Mouse (Mus musculus) testis, postnatal 10 days (tissue): ENCODE measurements around the gene Ndufaf2.
A peak's percentile ranks its signal among the peaks of the same experiment; 100 is the strongest.

Source experiments
- DNase-seq: peaks from one replicate; pipeline ENCODE4 v3.0.0; 2021; ENCODE audit warnings: low spot score

The Ndufaf2 gene

DNA sequence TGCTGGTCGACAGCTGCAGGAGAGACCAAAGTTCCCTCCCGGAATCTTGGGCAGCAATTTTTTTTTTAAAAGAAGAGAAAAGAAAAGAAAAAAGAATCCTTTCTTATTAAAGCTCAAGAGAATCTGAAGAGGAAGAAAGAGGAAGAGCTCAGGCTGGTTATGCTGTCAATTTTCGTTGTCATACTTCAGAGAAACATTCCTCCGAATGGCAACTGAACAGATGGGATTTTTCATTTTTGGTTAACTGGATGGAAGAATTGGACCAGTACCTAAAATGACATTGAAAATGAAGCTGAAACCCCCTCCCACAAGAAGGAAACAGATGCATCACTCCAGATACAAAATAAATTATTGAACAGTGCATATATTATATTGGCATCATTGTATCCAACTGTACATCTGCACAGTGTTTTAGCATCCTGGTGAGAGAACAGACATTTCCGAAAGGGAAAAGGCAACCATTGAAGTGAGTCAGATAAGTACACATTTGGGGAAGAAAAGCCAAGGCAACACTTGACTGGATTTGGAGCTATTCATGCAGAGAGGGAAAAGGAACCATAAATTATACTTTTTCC lies 19.9 kb downstream of the Ndufaf2 start:
- no peak for DNase-seq

DNA sequence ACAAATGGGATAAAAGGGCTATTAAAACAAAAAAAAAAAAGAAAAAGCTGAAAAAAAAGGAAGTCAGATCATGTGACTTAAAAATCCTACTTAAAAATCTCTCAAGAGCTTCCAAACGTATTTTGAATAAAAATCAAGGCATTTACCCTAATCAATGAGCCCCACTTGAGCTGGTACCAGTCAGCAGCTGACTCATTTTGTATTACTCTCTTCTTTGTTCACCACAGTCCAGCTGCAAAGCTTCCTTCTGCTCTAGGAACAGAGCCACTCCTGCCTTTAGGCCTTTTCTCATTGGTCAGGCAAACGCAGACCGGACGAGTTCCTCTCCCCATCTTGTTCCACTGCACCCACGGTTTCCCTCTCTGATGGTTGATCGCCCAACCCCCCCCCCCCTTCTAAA lies 22.8 kb downstream of the Ndufaf2 start:
- no peak for DNase-seq

DNA sequence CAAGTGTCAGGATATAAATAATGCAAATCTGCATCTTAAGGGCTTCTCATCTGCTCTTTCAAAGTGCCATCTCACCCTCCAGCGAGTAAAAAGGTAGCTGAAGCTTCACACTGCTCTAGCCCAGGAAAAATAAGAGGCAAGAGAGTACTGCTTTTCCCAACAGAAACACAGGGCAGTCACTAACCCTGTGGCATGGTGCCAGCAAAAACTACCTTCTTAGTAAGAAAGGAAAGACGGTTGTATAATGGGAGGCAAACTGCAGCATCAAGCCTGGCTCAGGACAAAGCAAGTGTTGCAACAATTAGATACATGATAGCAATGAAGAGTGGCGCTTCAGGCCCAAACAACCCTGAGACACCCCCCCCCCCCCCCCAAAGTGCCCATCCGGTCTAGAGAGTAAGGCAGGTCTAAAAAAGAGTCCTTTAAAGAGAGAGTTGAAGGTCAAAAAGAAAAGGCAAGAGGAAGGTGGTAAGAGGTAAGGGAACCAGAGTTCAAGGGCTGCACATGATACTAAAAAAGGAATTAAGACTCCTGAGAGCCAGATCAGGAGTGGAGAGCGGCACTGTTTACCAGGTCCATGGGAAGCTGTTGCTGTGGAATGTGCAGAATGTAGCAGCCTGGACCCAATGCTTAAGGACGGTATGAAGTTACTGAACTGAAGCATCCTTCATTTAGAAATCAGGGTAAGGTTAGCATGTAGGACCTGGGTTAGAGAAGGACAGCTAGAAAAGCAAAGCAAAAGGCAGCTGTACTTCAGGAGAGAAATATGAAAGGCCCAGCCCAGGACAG lies 26.2 kb downstream of the Ndufaf2 start:
- peak; percentile 58 for DNase-seq

DNA sequence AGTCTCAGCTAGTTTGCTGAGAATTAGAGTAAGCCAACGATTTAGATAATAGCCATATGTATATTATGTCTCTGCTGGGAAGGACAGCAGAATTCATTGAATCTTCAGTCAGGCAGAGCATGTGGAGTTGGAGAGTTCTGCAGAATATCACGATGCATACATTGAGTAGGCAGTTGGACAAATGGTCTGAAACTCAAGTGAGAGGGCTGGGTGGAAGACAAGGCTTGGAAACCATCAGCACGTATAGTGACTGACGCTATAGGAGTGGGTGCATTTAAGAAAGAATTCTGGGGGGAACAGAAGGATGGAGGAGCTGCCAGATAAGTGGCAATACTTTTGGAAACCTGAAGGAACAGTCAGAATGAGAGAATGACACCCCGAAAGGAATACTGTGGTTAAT lies 27.7 kb downstream of the Ndufaf2 start:
- no peak for DNase-seq

DNA sequence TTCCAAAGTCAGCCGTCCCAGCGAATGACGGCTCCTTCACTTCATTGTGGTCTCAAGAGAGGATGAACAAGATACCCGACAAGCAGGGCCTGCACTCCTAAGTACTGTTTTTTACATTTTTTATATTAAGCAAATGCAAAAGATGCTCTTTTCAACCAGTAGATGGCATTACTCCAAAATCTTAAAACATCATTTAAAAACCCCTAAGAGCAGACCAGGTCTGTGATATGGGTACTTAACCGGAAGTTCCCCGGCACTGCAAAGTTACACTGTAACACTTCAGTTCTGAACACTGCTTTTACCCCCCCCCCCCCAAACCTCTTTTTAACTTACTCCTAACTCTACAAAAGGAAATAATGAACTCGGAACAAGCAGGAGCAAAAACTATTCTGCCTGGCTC lies 29.4 kb downstream of the Ndufaf2 start:
- no peak for DNase-seq

DNA sequence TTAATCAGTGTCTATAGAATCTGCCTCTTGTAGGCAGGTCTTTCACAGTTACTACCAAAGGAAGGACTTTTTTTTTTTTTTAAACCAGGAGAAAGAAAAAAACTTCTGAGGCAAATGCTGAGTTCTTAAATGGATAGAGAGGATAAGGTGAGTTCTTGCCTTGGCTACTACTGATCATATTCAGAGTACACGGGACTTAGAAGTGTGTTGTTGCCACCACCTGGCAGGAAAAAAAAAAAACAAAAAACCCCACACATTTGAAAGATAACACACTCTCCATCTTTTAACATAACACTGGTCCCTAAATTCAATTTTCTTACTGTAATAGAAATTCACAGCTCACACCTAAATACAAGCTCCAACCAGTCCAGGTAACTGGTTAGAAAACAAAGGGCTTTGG lies 30.5 kb downstream of the Ndufaf2 start:
- DNase-seq = no peak

DNA sequence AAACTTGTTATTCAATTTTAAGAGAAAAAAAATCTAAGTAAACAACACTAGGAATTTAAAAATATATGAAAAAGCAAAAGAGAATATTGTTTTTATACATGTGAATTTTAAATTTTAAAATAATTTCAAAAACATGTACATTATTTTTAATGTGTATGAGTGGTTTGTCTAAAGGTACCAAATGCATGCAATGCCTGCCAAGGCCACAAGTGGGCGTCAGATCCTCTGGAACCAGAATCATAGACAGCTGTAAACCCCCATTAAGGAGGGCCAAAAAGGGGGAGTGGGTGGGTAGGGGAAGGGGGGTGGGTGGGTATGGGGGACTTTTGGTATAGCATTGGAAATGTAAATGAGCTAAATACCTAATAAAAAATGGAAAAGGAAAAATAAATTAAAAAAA lies 31.3 kb downstream of the Ndufaf2 start:
- DNase-seq = peak; percentile 50

DNA sequence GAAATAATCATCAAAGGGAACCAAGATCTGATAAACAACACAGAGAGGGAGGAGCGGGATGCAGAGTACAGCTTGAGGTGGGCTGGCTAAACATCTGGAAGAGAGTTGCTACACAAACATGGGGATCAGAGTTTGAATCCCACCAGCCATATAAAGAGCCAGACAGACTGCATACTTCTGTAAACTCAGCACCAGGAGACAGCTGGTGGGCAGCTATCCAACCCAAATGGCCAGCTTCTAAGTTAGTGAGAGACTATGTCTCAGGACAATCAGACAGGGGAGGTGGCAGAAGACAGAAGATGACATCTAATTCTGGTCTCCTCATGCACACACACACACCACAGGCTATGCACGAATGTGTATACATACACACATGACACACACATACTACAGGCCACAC lies 32.2 kb downstream of the Ndufaf2 start:
- no peak for DNase-seq

DNA sequence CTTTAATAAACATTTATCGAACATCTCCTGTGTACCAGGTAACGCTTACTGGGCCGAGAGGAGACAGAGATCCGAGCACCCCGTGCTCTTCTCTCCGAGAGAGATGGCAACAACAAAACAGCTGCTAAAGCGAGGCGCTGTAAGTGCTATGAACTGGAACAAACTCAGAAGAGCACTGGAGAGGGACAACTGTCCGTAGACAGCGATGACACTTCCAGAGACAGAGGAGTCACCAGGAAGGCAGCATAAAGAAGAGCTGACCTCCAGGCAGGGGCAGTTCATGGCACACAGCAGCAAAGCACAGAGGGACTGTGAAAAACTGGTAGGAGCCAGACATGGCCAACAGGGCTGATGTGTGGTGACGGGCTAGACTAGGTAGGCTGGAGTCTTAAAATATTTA lies 34.3 kb downstream of the Ndufaf2 start:
- DNase-seq = no peak

DNA sequence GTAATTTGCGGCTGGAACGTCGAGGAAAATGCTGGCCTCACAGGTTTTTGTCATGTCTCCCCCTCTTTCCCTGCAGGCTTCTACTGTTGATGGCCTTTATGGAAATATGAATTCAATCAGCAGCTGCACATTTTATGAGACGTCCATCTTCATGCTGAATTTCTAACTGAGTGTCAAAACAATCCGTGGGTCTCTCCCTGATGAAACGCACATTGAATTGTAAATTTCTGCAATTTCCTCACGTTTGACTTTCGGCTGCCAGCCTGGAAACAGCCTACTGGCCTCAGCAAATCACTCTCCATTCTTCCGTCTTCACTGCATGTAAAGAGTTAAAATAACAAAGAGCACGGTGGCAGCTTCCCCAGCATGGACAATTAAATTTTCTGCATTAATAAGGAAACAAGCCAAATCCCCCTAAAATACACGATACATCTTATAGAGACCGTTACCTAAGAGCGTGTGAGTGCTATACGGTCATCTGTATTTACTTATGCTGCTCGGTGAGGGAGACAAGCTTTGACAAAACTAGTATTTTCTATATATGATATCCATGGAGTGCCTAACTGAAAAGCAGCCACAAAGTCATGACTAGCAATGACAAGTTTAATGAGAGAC lies 35.2 kb downstream of the Ndufaf2 start:
- DNase-seq = no peak

DNA sequence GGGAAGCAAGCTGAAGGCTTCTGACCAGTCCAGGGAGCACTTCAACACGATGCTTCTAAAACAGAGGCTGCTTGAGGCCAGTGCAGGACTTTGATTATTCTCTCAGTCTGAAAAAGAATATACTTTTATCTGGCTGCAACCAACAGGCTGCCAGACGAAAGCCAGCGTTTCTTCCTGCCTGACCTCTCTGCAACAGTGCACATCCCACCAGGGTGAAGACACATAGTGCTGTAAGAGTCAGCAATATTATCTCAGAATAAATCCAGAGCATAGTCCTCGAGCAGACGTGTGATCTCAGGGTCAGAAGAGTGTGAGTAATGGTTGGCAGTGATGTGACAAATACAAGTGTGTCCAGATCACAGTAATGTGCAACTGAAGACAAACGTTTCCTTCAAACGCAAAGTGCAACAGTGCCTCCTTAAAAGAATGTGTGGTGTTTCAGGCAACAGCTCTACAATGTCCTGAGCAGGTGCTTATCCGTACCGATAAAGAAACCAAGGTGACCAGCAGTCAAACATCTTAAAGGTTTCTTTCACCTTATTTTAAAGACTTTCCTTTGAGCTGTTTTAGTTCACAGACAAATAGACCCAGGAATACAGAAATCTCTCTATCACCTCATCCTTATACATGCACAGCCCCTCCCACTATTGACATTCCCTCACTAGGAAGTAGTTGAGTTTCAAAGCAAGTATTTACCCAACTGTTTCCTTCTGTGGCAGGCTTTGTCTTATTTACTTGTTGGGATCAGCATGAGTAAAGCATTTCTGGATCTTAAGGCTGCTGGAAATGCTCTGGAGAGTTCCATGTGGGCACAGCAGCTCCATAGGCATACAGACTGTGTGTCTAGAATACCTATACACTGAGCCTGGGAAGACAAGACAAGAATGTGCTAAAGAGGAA lies 38.8 kb downstream of the Ndufaf2 start:
- DNase-seq = no peak

DNA sequence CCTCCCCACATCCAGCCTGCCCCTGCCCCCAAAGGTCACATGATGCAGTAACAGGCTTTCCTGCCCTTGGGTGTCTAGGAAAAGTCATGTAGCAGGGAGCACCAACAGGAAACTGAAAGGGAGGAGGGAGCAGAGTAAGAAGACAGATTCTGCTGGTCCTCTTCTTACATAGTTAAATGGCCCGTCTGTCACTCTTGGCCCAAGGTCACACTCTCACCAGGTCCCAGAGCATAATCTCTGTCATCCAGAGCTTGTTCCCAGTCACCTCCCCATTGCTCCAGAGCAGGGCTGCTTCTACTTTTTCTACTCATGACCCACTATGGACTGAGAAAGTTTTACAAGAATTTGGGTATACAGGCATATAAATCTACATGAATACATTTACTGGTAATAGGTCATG lies 40.2 kb downstream of the Ndufaf2 start:
- no peak for DNase-seq

DNA sequence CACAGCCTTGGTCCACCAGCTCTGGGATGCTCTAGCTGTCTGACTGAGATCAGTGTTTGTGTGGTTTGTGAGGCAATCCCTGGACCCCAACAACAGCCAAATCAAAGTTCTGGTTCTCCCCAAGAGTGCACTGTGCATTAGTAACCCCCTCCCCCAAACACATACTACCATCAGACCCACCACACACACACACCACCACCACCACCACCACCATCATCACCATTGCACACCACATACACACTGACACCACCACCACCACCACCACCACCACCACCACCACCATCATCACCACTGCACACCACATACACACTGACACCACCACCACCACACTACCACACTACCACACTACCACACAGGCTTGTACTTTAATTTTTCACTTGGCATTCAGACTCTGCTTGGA lies 40.8 kb downstream of the Ndufaf2 start:
- no peak for DNase-seq

DNA sequence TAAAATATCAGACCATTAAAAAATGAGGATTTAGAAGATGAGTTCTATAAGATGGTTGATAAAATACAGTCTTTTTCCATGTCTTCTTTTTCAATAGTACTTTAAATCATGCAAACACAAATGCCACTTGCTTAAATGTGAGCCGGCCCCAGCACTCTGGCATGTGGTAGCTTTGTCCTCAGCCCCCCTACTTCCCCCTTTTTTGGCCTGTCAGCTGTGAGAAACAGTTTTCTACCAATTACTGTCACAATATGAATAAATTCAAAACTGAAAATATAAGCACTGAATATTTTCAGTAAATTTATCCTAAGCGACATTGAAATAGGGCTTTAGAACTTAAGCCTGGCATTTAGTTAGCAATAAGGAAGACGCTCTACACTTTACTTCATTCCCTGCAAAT lies 44.2 kb downstream of the Ndufaf2 start:
- no peak for DNase-seq

DNA sequence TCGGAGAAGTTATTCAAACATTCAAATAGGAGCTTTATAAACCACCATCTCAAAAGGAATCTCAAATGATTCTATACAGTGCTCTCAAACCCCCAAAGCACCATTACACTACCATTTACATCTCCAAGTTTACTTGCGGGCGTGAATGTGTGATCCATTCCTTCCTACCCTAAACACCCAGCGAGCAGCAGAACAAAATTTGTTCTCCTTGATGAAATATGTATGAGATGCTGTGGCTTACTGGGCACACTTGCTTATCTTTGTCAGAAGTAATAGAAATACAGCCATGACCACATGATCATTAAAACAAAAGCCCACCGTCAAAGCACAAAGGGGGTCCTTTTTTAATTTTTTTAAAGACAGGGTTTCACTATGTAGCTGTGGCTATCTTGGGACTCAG lies 44.9 kb downstream of the Ndufaf2 start:
- DNase-seq = no peak

DNA sequence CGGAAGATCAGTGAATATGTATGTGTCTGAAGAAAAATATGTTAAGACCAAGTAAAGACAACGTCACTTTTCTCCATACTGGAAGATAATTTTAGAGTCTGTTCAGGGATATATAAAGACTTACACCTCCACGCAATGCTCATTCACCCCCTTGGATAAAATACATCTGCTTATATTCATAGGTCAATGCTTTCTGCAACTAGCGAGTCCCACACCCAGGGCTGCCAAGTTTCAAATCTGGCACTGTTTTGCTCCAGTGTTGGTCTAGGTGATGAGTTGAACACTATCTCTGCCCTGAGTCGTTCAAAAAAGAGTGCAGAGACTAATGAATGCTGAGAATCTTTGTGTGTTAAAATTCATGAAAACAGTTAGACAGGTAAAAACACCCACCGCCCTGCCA lies 47.5 kb downstream of the Ndufaf2 start:
- no peak for DNase-seq

DNA sequence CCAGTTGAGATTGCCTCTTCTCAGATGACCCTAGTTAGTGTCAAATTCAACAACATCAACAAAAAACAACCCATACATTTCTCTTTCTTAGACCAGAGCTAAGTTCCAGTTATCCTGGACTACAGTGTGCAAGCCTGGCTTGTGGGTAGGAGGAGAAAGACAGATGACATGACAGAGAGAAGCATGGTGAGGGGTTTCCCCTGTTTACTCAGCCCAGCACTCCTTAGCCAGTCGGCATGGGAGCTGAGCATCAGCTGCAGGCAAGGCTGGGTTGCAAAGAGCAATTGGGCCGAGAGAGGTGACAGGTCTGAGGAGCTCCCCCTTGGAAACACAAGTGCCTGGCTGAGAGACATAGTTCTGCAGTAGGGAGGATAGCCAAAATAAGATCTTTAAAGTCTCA lies 57.7 kb downstream of the Ndufaf2 start:
- no peak for DNase-seq

DNA sequence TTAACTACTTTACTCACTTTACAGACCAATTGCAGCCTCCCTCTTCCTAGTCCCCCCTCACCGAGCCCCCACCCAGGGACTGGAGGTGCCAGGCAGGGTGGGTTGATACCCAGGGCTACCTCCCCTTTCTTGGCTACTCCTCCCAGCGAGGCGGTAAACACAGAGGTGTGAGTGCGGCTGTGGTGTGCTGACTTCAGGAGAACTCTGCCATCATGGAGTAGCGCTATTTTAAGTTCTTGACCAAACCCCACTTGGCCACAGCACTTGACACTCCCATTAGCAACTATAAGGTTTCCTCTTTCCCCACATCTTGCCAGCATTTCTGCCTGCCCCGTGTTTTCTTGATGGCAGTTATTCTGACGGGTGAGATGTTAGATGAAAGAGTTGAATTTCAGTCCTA lies 62.0 kb downstream of the Ndufaf2 start:
- no peak for DNase-seq

DNA sequence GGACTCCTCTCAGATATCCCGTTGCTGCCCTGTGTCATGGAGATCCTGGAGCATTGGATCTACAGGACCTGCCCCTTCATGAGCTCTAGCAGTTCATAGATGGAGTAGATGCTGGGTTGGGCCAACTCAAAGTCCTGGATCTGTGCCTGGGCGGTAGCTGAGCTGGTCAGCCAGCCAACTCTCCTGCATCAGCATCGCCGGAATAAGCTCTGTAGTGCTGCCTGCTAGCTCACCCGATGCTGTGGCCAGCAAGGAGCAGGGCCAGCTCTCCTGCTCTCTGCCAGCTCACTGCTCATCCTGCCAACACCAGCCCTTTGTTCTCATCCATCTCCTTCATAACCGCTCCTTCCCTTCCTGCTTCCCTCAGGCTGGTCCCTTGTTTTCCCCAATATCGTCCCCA lies 62.8 kb downstream of the Ndufaf2 start:
- no peak for DNase-seq

DNA sequence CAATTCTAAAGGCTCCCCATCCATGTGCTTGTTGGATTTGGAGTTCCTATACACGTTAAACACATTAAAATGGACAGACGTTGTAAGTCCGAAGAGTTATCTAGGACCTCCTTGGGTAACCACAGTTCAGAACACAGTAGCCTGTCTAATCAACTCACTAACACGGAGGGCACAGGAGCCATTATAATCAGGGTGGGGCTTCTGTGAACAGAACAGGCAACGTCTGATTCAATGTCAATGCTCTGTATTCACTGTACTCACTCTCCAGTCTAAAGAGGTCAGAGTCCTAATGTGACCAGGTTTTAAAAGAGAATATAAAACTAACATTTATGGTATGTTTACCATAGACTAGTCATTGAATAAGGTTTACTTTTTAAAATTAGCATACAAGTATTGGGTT lies 63.7 kb downstream of the Ndufaf2 start:
- DNase-seq = no peak

DNA sequence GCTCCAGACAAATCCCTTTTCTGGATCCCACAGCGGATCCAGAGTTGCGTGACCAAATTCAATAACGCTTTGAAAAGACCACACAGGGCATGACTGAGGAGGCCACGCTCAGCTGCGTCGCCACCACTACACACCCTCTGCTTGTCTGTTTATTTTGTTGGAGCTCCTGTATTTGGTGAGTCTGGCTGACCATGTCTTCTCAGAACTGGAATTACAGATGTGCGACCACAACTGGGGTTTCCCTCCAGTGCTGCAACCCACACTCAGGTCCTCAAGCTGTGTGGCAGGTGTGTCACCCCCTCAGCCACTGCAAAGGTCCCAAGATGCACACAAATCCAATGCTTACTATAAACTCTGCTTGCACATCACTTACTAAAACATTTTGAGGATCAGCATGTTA lies 66.1 kb downstream of the Ndufaf2 start:
- no peak for DNase-seq

DNA sequence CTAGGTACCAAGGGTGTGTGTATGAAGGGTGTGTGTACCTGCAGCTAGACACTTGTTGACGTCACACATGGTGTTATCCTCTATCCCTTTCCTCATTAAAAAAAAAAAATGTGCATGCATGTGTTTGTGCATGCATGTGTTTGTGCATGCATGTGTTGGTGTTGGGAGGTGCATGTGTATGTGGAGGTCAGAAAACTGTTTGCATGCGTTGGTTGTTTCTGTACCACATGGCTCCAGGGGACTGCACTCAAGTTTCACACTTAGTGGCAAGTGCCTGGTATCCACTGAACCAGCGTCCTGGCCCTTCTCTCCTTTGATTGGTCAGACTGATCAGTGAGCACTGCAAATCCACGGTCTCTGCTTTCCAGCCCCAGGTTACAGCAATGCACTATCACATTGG lies 71.7 kb downstream of the Ndufaf2 start:
- DNase-seq = no peak

DNA sequence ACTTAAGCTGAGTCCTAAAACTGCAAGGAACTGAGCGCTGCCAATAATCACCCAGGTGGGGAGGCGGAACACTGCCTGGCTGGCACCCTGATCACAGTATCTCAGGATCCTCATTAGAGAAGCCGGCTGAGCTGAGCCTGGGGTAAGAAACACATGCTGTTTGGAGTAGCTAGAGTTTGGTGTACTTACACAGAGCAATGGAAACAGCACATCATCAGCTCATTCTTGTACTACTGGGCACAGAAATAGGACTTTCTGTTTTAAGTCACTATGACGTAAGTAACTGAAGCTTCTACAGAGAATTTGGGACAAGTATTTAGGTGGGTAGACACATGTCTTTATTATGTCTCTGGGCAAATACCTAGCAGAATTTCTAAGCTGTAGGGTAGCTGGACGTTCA lies 72.4 kb downstream of the Ndufaf2 start:
- no peak for DNase-seq
